Mouse (Mus musculus) liver, embryonic 15.5 days (tissue): ENCODE measurements at regions not wholly inside any gene's neighbourhood (a gene's known extent, or its start where the extent isn't known, plus 50 kb on each side); places are given as distances from the start of the nearest gene placed in this dataset.
A peak's percentile ranks its signal among the peaks of the same experiment; 100 is the strongest.

ENCODE experiments used
- ATAC-seq: fragments of 200-750 bp; cut with Nextera tagmentation; 2 replicates; pipeline ENCODE4 v1.8.0; 2017; ENCODE audit warnings: moderate number of reproducible peaks, mild to moderate bottlenecking, moderate library complexity; ENCODE audit not compliant: insufficient read depth
- H3K27ac ChIP-seq: fragments of 300-500 bp; sonication (generic); replicated peaks from 2 replicates; pipeline ENCODE4 v1.5.1; 2015; ENCODE audit warnings: mild to moderate bottlenecking, inconsistent platforms
- H3K27me3 ChIP-seq: fragments of 300-500 bp; sonication (generic); 2 replicates; pipeline ENCODE4 v1.6.1; 2015; ENCODE audit warnings: mild to moderate bottlenecking, inconsistent platforms
- H3K36me3 ChIP-seq: fragments of 300-500 bp; sonication (generic); replicated peaks from 2 replicates; pipeline ENCODE4 v1.6.1; 2015; ENCODE audit warnings: moderate library complexity, mild to moderate bottlenecking, inconsistent platforms
- H3K4me1 ChIP-seq: fragments of 300-500 bp; sonication (generic); replicated peaks from 2 replicates; pipeline ENCODE4 v1.6.1; 2015; ENCODE audit warnings: inconsistent platforms
- H3K4me2 ChIP-seq: fragments of 300-500 bp; sonication (generic); 2 replicates; pipeline ENCODE4 v1.6.1; 2015; ENCODE audit warnings: moderate library complexity, mild to moderate bottlenecking, inconsistent platforms
- H3K4me3 ChIP-seq: fragments of 300-500 bp; sonication (generic); replicated peaks from 2 replicates; pipeline ENCODE4 v1.5.1; 2015; ENCODE audit warnings: mild to moderate bottlenecking, inconsistent platforms
- H3K9ac ChIP-seq: fragments of 300-500 bp; sonication (generic); 2 replicates; pipeline ENCODE4 v1.6.1; 2015; ENCODE audit warnings: moderate library complexity, mild to moderate bottlenecking, inconsistent platforms
- H3K9me3 ChIP-seq: fragments of 300-500 bp; sonication (generic); replicated peaks from 2 replicates; pipeline ENCODE4 v1.6.1; 2016; ENCODE audit warnings: inconsistent platforms
- WGBS: fragments of 180-500 bp; shearing (Covaris S2); methylation state at CpG from one replicate; pipeline ENCODE4 v1.1.7; 2015; ENCODE audit warnings: mixed read lengths; ENCODE audit not compliant: insufficient replicate concordance; 5-methylcytosine and 5-hydroxymethylcytosine counted together

GRCm38 (mm10) chr13:107889588-107889984 lies 154.7 kb upstream of the Smim15 start:
- 0% methylated on average over 60 of the region's 66 CpGs for WGBS
- H3K27ac ChIP-seq: no peak overlapping the region
- no peak; the same call in 1 of the 2 replicates for ATAC-seq

GRCm38 (mm10) chr13:107888571-107889451 lies 155.4 kb upstream of the Smim15 start:
- Histone ChIP-seq H3K27ac (no peak overlapping the region), H3K9ac (peak overlapping the region; percentile 35; the same call in 1 of the 2 replicates), H3K4me2 (peak overlapping the region; percentile 80), H3K36me3 (no peaks in the 10 kb centered on the region), H3K27me3 (peaks cover 93% of the 10 kb centered on the region), H3K4me1 (peaks cover 26% of the 10 kb centered on the region), H3K4me3 (peak overlapping the region; percentile 61), H3K9me3 (no peaks in the 10 kb centered on the region)
- no peak for ATAC-seq
- under 1% methylated on average over 111 of the region's 127 CpGs for WGBS

More at GRCm38 (mm10) chr13:107889588-107889984, 154.7 kb upstream of the Smim15 start:
- Histone ChIP-seq H3K9me3 (no peaks in the 10 kb centered on the region), H3K4me3 (peak overlapping the region; percentile 61), H3K9ac (peak overlapping the region; percentile 42), H3K4me2 (peak overlapping the region; percentile 80), H3K36me3 (no peaks in the 10 kb centered on the region), H3K27me3 (peaks cover 95% of the 10 kb centered on the region), H3K4me1 (peaks cover 26% of the 10 kb centered on the region)

- Histone ChIP-seq H3K9me3 (no peaks in the 10 kb centered on the region), H3K36me3 (no peaks in the 10 kb centered on the region), H3K9ac (0 out of 2 replicates have a peak overlapping the region, but pooled peaks have one; percentile 35), H3K4me3 (peak overlapping the region; percentile 61), H3K4me1 (peaks cover 26% of the 10 kb centered on the region), H3K4me2 (peak overlapping the region; percentile 80), H3K27ac (no peak overlapping the region), H3K27me3 (peaks cover 88% of the 10 kb centered on the region)
- under 1% methylated on average over 9 of the region's 9 CpGs for WGBS
- no peak for ATAC-seq
Observed at GRCm38 (mm10) chr13:107888231-107888555, 156.1 kb upstream of the Smim15 start.

GRCm38 (mm10) chr13:107887366-107888230 lies 156.6 kb upstream of the Smim15 start:
- Histone ChIP-seq H3K9me3 (no peaks in the 10 kb centered on the region), H3K9ac (no peak overlapping the region), H3K4me3 (peak overlapping the region; percentile 61), H3K4me2 (peak overlapping the region; percentile 80), H3K36me3 (no peaks in the 10 kb centered on the region), H3K4me1 (peaks cover 24% of the 10 kb centered on the region), H3K27me3 (peaks cover 82% of the 10 kb centered on the region), H3K27ac (no peak overlapping the region)
- WGBS: 10% methylated on average over 16 of the region's 16 CpGs
- no peak for ATAC-seq

GRCm38 (mm10) chr13:107884836-107885235 lies 159.4 kb upstream of the Smim15 start:
- Histone ChIP-seq H3K36me3 (no peaks in the 10 kb centered on the region), H3K4me2 (no peak overlapping the region), H3K27ac (no peak overlapping the region), H3K9ac (no peak overlapping the region), H3K4me1 (peaks cover 10% of the 10 kb centered on the region), H3K27me3 (peaks cover 54% of the 10 kb centered on the region), H3K4me3 (no peak overlapping the region), H3K9me3 (no peaks in the 10 kb centered on the region)
- ATAC-seq: no peak
- WGBS: 59% methylated on average over 3 of the region's 3 CpGs

GRCm38 (mm10) chr13:107882337-107882736 lies 161.9 kb upstream of the Smim15 start:
- no peak overlapping the region for H3K4me2 ChIP-seq
- no peaks in the 10 kb centered on the region for H3K36me3 ChIP-seq
- H3K9me3 ChIP-seq: no peaks in the 10 kb centered on the region
- no peak overlapping the region for H3K4me3 ChIP-seq
- ATAC-seq: no peak
- WGBS: 62% methylated on average over 5 of the region's 5 CpGs
- H3K27ac ChIP-seq: no peak overlapping the region
- H3K9ac ChIP-seq: no peak overlapping the region
- H3K27me3 ChIP-seq: peaks cover 29% of the 10 kb centered on the region
- no peaks in the 10 kb centered on the region for H3K4me1 ChIP-seq

- no peak overlapping the region for H3K4me2 ChIP-seq
- WGBS: 67% methylated on average over 2 of the region's 2 CpGs
- no peak overlapping the region for H3K9ac ChIP-seq
- H3K4me3 ChIP-seq: no peak overlapping the region
- no peaks in the 10 kb centered on the region for H3K9me3 ChIP-seq
- no peaks in the 10 kb centered on the region for H3K4me1 ChIP-seq
- H3K27ac ChIP-seq: no peak overlapping the region
- H3K36me3 ChIP-seq: no peaks in the 10 kb centered on the region
- peaks cover 12% of the 10 kb centered on the region for H3K27me3 ChIP-seq
- no peak for ATAC-seq
Observed at GRCm38 (mm10) chr13:107880551-107880950, 163.7 kb upstream of the Smim15 start.

GRCm38 (mm10) chr13:107879535-107879934 lies 164.7 kb upstream of the Smim15 start:
- Histone ChIP-seq H3K9me3 (no peaks in the 10 kb centered on the region), H3K9ac (no peak overlapping the region), H3K27me3 (peaks cover 5% of the 10 kb centered on the region), H3K4me3 (no peak overlapping the region), H3K36me3 (no peaks in the 10 kb centered on the region), H3K4me1 (no peaks in the 10 kb centered on the region), H3K27ac (no peak overlapping the region), H3K4me2 (no peak overlapping the region)
- ATAC-seq: no peak
- 67% methylated on average over 7 of the region's 8 CpGs for WGBS

GRCm38 (mm10) chr13:107878980-107879379 lies 165.3 kb upstream of the Smim15 start:
- Histone ChIP-seq H3K4me2 (no peak overlapping the region), H3K4me3 (no peak overlapping the region), H3K9ac (no peak overlapping the region), H3K36me3 (no peaks in the 10 kb centered on the region), H3K27me3 (peaks cover 3% of the 10 kb centered on the region), H3K9me3 (no peaks in the 10 kb centered on the region), H3K27ac (no peak overlapping the region), H3K4me1 (no peaks in the 10 kb centered on the region)
- WGBS: 68% methylated on average over 3 of the region's 3 CpGs
- no peak for ATAC-seq

GRCm38 (mm10) chr13:107873244-107873667 lies 171.0 kb upstream of the Smim15 start:
- no peak for ATAC-seq
- no peak overlapping the region for H3K27ac ChIP-seq
- no peak overlapping the region for H3K4me2 ChIP-seq
- H3K9ac ChIP-seq: no peak overlapping the region
- WGBS: 41% methylated on average over 2 of the region's 2 CpGs
- H3K27me3 ChIP-seq: no peaks in the 10 kb centered on the region
- no peaks in the 10 kb centered on the region for H3K4me1 ChIP-seq
- no peaks in the 10 kb centered on the region for H3K36me3 ChIP-seq
- H3K4me3 ChIP-seq: no peak overlapping the region
- no peaks in the 10 kb centered on the region for H3K9me3 ChIP-seq

- H3K4me2 ChIP-seq: no peak overlapping the region
- H3K9me3 ChIP-seq: no peaks in the 10 kb centered on the region
- H3K27ac ChIP-seq: no peak overlapping the region
- H3K4me3 ChIP-seq: no peak overlapping the region
- no peaks in the 10 kb centered on the region for H3K27me3 ChIP-seq
- ATAC-seq: no peak
- no peak overlapping the region for H3K9ac ChIP-seq
- 68% methylated on average over 8 of the region's 8 CpGs for WGBS
- no peaks in the 10 kb centered on the region for H3K4me1 ChIP-seq
- H3K36me3 ChIP-seq: no peaks in the 10 kb centered on the region
Observed at GRCm38 (mm10) chr13:107872574-107872973, 171.7 kb upstream of the Smim15 start.
